Mouse (Mus musculus): ENCODE data around the gene Tmem135.

GRCm38 (mm10) chr7:89429326-89429725 is 25.3 kb upstream of the Tmem135 start:
- no peak for TF ChIP-seq CTCF (IDR thresholded peaks at IDR 0.05; ENCODE audit: extremely low read depth, insufficient read depth, low read length)
- no peak for TF ChIP-seq POLR2A (IDR thresholded peaks at IDR 0.05; ENCODE audit: extremely low read depth, insufficient read depth, low read length)
